Mouse (Mus musculus): ENCODE measurements around the gene Sorbs1. TPM values are rescaled to one million over a fixed set of nuclear protein-coding genes. Genes with fewer than 3 reads are reported as not detected.

The Sorbs1 gene
- polyA plus RNA-seq, 1 experiment from 2014 or later = 111 TPM

- WGBS = 98% methylated on average over 5 of the region's 5 CpGs
- Histone ChIP-seq H3K27ac (replicated peaks) (no peak overlapping the region), H3K4me2 (replicated peaks; ENCODE audit: low read depth) (no peak overlapping the region), H3K36me3 (ENCODE audit: control insufficient read depth, insufficient read depth, low read length) (peaks cover 2% of the 10 kb centered on the region; the same call in 1 of the 2 replicates), H3K9me3 (ENCODE audit: control insufficient read depth, low read length) (no peaks in the 10 kb centered on the region), H3K4me3 (ENCODE audit: low read depth, low read length) (no peak overlapping the region), H3K27me3 (ENCODE audit: control insufficient read depth, insufficient read depth, low read length) (no peaks in the 10 kb centered on the region), H3K9ac (ENCODE audit: low read length) (no peak overlapping the region), H3K4me1 (replicated peaks; ENCODE audit: control insufficient read depth, insufficient read depth) (no peaks in the 10 kb centered on the region; the same call in 1 of the 2 replicates)
- DNase-seq (ENCODE audit: low spot score) (no peak), ATAC-seq (ENCODE audit: low FRiP score, low TSS enrichment) (no peak)
- TF ChIP-seq CTCF (IDR thresholded peaks at IDR 0.05; ENCODE audit: low read depth) (no peak), EP300 (optimal IDR thresholded peaks at IDR 0.05) (no peak)
Observed at GRCm38 (mm10) chr19:40248476-40248875, 265.1 kb downstream of the Sorbs1 start.

GRCm38 (mm10) chr19:40247268-40247666 lies 266.3 kb downstream of the Sorbs1 start:
- H3K9ac ChIP-seq (ENCODE audit: low read length) = no peak overlapping the region
- no peak overlapping the region for H3K4me3 ChIP-seq (ENCODE audit: low read depth, low read length)
- DNase-seq (ENCODE audit: low spot score) = peak; percentile 23
- H3K27me3 ChIP-seq (ENCODE audit: control insufficient read depth, insufficient read depth, low read length) = no peaks in the 10 kb centered on the region
- no peak overlapping the region for H3K27ac ChIP-seq (replicated peaks)
- ATAC-seq (ENCODE audit: low FRiP score, low TSS enrichment) = peak; percentile 92
- H3K36me3 ChIP-seq (ENCODE audit: control insufficient read depth, insufficient read depth, low read length) = peaks cover 2% of the 10 kb centered on the region
- 20% methylated on average over 5 of the region's 5 CpGs for WGBS
- H3K4me1 ChIP-seq (replicated peaks; ENCODE audit: control insufficient read depth, insufficient read depth) = no peaks in the 10 kb centered on the region; the same call in 1 of the 2 replicates
- peak; percentile 65 for TF ChIP-seq EP300 (optimal IDR thresholded peaks at IDR 0.05)
- TF ChIP-seq CTCF (IDR thresholded peaks at IDR 0.05; ENCODE audit: low read depth) = no peak
- no peak overlapping the region for H3K4me2 ChIP-seq (replicated peaks; ENCODE audit: low read depth)
- H3K9me3 ChIP-seq (ENCODE audit: control insufficient read depth, low read length) = no peaks in the 10 kb centered on the region

- Histone ChIP-seq H3K36me3 (ENCODE audit: control insufficient read depth, insufficient read depth, low read length) (peaks cover 2% of the 10 kb centered on the region), H3K9me3 (ENCODE audit: control insufficient read depth, low read length) (no peaks in the 10 kb centered on the region), H3K9ac (ENCODE audit: low read length) (no peak overlapping the region), H3K4me2 (replicated peaks; ENCODE audit: low read depth) (no peak overlapping the region), H3K4me3 (ENCODE audit: low read depth, low read length) (no peak overlapping the region), H3K27ac (replicated peaks) (0 out of 2 replicates have a peak overlapping the region, but pooled peaks have one; percentile 26), H3K4me1 (replicated peaks; ENCODE audit: control insufficient read depth, insufficient read depth) (no peaks in the 10 kb centered on the region; the same call in 1 of the 2 replicates), H3K27me3 (ENCODE audit: control insufficient read depth, insufficient read depth, low read length) (no peaks in the 10 kb centered on the region)
- ATAC-seq (ENCODE audit: low FRiP score, low TSS enrichment) = peak; percentile 41; the same call in 1 of the 2 replicates
- DNase-seq (ENCODE audit: low spot score) = no peak
- TF ChIP-seq CTCF (IDR thresholded peaks at IDR 0.05; ENCODE audit: low read depth) (no peak), EP300 (optimal IDR thresholded peaks at IDR 0.05) (no peak)
- WGBS = 67% methylated on average over 7 of the region's 7 CpGs
Observed at GRCm38 (mm10) chr19:40246646-40247267, 266.8 kb downstream of the Sorbs1 start.

Other genes with a start within 250 kb of the Sorbs1 start
- 288 and 298 TPM in 2 replicates for gene Pdlim1, start 241.9 kb downstream of the Sorbs1 start, polyA plus RNA-seq (2015; fragmentation: Nextera tagmentation; extraction: Ambion mirVana)
- gene Aldh18a1, start 74.7 kb upstream of the Sorbs1 start, polyA plus RNA-seq (2015; fragmentation: Nextera tagmentation; extraction: Ambion mirVana) = 39.1 and 43.0 TPM in 2 replicates
- 4.1 and 4.5 TPM in 2 replicates for gene Tctn3, start 98.5 kb upstream of the Sorbs1 start, polyA plus RNA-seq (2015; fragmentation: Nextera tagmentation; extraction: Ambion mirVana)
- 10.0 and 10.8 TPM in 2 replicates for gene Entpd1, start 98.6 kb upstream of the Sorbs1 start, polyA plus RNA-seq (2015; fragmentation: Nextera tagmentation; extraction: Ambion mirVana)
- gene Cc2d2b, start 235.0 kb upstream of the Sorbs1 start, polyA plus RNA-seq (2015; fragmentation: Nextera tagmentation; extraction: Ambion mirVana) = 0.12 and 0.21 TPM in 2 replicates

Measured in stomach, postnatal 0 days (tissue).